ENCODE assay signal across 40 mouse cellular contexts in genomic region chr11:100124901-100125300, GRCm38 (mm10). TPM values are rescaled to one million over a fixed set of nuclear protein-coding genes. Genes with fewer than 3 reads are reported as not detected.
"Had no signal": no experiment of that assay in that cellular context is flagged by ENCODE, and none has a peak within 500 bp of the region (broad histone marks: within the 10 kb centered on the region; RNA-seq: fewer than 3 reads in every experiment).

No protein-coding gene starts in this region.

- H3K27me3 ChIP-seq: heart, embryonic 12.5 days; hindbrain, embryonic 12.5 days; intestine, embryonic 15.5 days; limb, embryonic 13.5 days; limb, embryonic 15.5 days; liver, embryonic 12.5 days had no signal

- H3K9ac ChIP-seq: heart, embryonic 12.5 days; hindbrain, embryonic 12.5 days; hindbrain, embryonic 14.5 days; intestine, embryonic 15.5 days; limb, embryonic 13.5 days; limb, embryonic 15.5 days; liver, embryonic 12.5 days had no signal

- H3K9me3 ChIP-seq: heart, embryonic 10.5 days; heart, embryonic 12.5 days; hindbrain, embryonic 10.5 days; hindbrain, embryonic 12.5 days; intestine, embryonic 15.5 days; limb, embryonic 13.5 days; limb, embryonic 15.5 days; liver, embryonic 12.5 days had no signal

- H3K27ac ChIP-seq: gastrocnemius, adult 2 months; heart, embryonic 10.5 days; hindbrain, embryonic 10.5 days; hindbrain, embryonic 12.5 days; hindbrain, embryonic 14.5 days; intestine, embryonic 15.5 days; layer of hippocampus, adult 2 months; limb, embryonic 13.5 days; limb, embryonic 15.5 days; liver, embryonic 12.5 days had no signal

- H3K4me3 ChIP-seq: gastrocnemius, adult 2 months; heart, embryonic 10.5 days; heart, embryonic 12.5 days; hindbrain, embryonic 10.5 days; hindbrain, embryonic 12.5 days; intestine, embryonic 15.5 days; layer of hippocampus, adult 2 months; limb, embryonic 13.5 days; limb, embryonic 15.5 days; liver, embryonic 12.5 days had no signal

- DNase-seq: gastrocnemius, adult 2 months; gastrocnemius, postnatal 10 days; gastrocnemius, postnatal 25 days; heart, adult 18-20 months; heart, postnatal 10 days; heart, postnatal 4 days; kidney, adult 18-20 months; kidney, adult 8-10 months; kidney, postnatal 10 days; kidney, postnatal 25 days; kidney, postnatal 4 days; left cerebral cortex, postnatal 4 days had no signal

- H3K36me3 ChIP-seq: heart, embryonic 10.5 days; heart, embryonic 12.5 days; hindbrain, embryonic 10.5 days; hindbrain, embryonic 12.5 days; intestine, embryonic 15.5 days; limb, embryonic 13.5 days; limb, embryonic 15.5 days; liver, embryonic 12.5 days had no signal

- H3K4me1 ChIP-seq: hindbrain, embryonic 10.5 days; hindbrain, embryonic 12.5 days; intestine, embryonic 15.5 days; limb, embryonic 13.5 days; limb, embryonic 15.5 days; liver, embryonic 12.5 days had no signal

- H3K4me2 ChIP-seq: heart, embryonic 12.5 days; hindbrain, embryonic 12.5 days; hindbrain, embryonic 14.5 days; intestine, embryonic 15.5 days; limb, embryonic 13.5 days; limb, embryonic 15.5 days; liver, embryonic 12.5 days had no signal

- ATAC-seq: hindbrain, embryonic 16.5 days; inflammation-experienced regulatory T-cells, adult 6 months; intestine, postnatal 0 days; liver, embryonic 12.5 days had no signal

RNA-seq across cellular contexts. Expression of gene Krt13, which starts 3.5 kb away (rescaled TPM):
- total RNA-seq: gastrocnemius, adult 2 months; gastrocnemius, postnatal 10 days; gastrocnemius, postnatal 25 days; gastrocnemius, postnatal 4 days; granulocyte monocyte progenitor cell, adult 5-6 weeks; heart, adult 18-20 months; heart, adult 8-10 months; heart, postnatal 10 days; heart, postnatal 25 days; heart, postnatal 4 days; layer of hippocampus, adult 2 months; layer of hippocampus, postnatal 10 days; layer of hippocampus, postnatal 25 days; left cerebral cortex, adult 8-10 months; left cerebral cortex, postnatal 10 days; left cerebral cortex, postnatal 25 days; left cerebral cortex, postnatal 4 days; liver, adult 2 months had no signal
- polyA plus RNA-seq: heart, embryonic 14.5 days; hindbrain, embryonic 12.5 days; hindbrain, embryonic 14.5 days; inflammation-experienced regulatory T-cells, adult 6 months; intestine, postnatal 0 days; kidney, embryonic 14.5 days; limb, embryonic 11.5 days; limb, embryonic 13.5 days; liver, adult 2 months; liver, embryonic 12.5 days had no signal

RNA-seq across cellular contexts. Expression of gene Krt15, which starts 10.8 kb away (rescaled TPM):
- total RNA-seq: gastrocnemius, adult 2 months; gastrocnemius, postnatal 10 days; gastrocnemius, postnatal 25 days; granulocyte monocyte progenitor cell, adult 5-6 weeks; heart, postnatal 25 days; left cerebral cortex, adult 8-10 months; left cerebral cortex, postnatal 10 days; left cerebral cortex, postnatal 25 days; left cerebral cortex, postnatal 4 days; liver, adult 2 months had no signal
- polyA plus RNA-seq: inflammation-experienced regulatory T-cells, adult 6 months; liver, adult 2 months had no signal

RNA-seq across cellular contexts. Expression of gene Krt36, which starts 19.5 kb away (rescaled TPM):
- total RNA-seq: gastrocnemius, adult 2 months; gastrocnemius, postnatal 10 days; gastrocnemius, postnatal 4 days; heart, adult 18-20 months; heart, adult 8-10 months; heart, postnatal 10 days; heart, postnatal 25 days; heart, postnatal 4 days; layer of hippocampus, adult 2 months; layer of hippocampus, postnatal 10 days; layer of hippocampus, postnatal 25 days; left cerebral cortex, adult 8-10 months; left cerebral cortex, postnatal 10 days; left cerebral cortex, postnatal 25 days; left cerebral cortex, postnatal 4 days; liver, adult 2 months had no signal
- polyA plus RNA-seq: heart, embryonic 12.5 days; heart, embryonic 14.5 days; heart, embryonic 16.5 days; hindbrain, embryonic 10.5 days; hindbrain, embryonic 12.5 days; hindbrain, embryonic 14.5 days; hindbrain, embryonic 16.5 days; inflammation-experienced regulatory T-cells, adult 6 months; intestine, embryonic 15.5 days; liver, adult 2 months; liver, embryonic 12.5 days had no signal

RNA-seq across cellular contexts. Expression of gene Krt19, which starts 23.6 kb away (rescaled TPM):
- total RNA-seq: granulocyte monocyte progenitor cell, adult 5-6 weeks; layer of hippocampus, adult 2 months; left cerebral cortex, adult 8-10 months; left cerebral cortex, postnatal 25 days had no signal
- polyA plus RNA-seq: inflammation-experienced regulatory T-cells, adult 6 months had no signal

RNA-seq across cellular contexts. Expression of gene Krt35, which starts 28.9 kb away (rescaled TPM):
- total RNA-seq: gastrocnemius, adult 2 months; gastrocnemius, postnatal 10 days; gastrocnemius, postnatal 25 days; granulocyte monocyte progenitor cell, adult 5-6 weeks; heart, adult 18-20 months; heart, adult 8-10 months; heart, postnatal 10 days; heart, postnatal 25 days; heart, postnatal 4 days; layer of hippocampus, adult 2 months; layer of hippocampus, postnatal 10 days; layer of hippocampus, postnatal 25 days; left cerebral cortex, adult 8-10 months; left cerebral cortex, postnatal 10 days; left cerebral cortex, postnatal 25 days; left cerebral cortex, postnatal 4 days; liver, adult 2 months had no signal
- polyA plus RNA-seq: heart, embryonic 10.5 days; heart, embryonic 12.5 days; heart, embryonic 14.5 days; heart, embryonic 16.5 days; hindbrain, embryonic 10.5 days; hindbrain, embryonic 12.5 days; hindbrain, embryonic 14.5 days; hindbrain, embryonic 16.5 days; inflammation-experienced regulatory T-cells, adult 6 months; intestine, embryonic 15.5 days; kidney, embryonic 14.5 days; kidney, embryonic 16.5 days; limb, embryonic 11.5 days; liver, adult 2 months; liver, embryonic 12.5 days had no signal
